Mouse (Mus musculus): ENCODE results near the gene Arl8a. TPM values are rescaled to one million over a fixed set of nuclear protein-coding genes. Genes with fewer than 3 reads are reported as not detected.

The Arl8a gene
- polyA plus RNA-seq (2012; rRNA removed), result 88.1 and 88.8 TPM in 2 replicates
- polyA plus RNA-seq (2014; fragmentation: Nextera tagmentation; extraction: Ambion mirVana), result 54.5 and 67.1 TPM in 2 replicates

DNA sequence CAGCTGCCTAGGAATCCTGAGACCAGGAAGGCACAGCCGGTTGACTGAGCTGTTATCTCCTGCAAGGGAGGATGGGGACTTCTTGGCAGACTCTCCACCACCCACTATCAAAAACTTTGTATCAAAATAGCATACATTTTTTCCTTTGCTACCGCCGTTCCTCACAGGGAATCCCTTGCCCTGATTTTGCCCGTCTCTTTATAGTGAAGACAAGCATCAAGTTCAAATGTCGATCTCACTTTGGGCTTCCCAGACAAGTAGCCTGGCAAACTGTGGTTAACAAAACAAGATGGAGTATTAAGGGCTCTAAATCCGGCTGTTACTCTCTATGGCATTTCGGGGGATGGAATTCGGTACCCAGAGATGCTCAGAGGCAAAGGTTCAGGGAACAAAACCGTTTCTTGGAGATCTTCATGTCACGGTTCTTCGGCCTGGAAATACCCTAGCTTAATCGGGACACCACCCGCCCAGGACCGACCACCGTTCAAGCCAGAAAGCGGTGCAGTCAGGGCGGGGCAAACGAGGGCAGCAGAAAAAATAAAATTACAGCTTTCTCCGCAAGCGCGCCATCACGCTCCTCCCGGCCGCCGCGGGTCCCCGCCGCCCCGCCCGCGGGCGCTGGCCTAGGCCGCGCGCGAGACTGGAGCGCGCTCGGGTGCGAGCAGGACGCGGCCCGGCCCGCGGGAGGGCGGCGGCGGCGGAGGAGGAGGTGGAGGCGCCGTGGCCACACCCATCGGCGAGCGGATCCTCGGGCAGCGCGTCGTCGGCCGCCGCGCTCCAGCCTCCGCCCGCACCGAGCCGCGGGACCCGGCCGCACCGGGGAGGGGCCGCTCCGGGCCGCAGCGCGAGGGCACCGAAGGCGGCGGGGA is at the start of gene Arl8a:
Gene Arl8a (plus strand): TSS at position 748 of the 869 bp plus-strand sequence.
- peak; percentile 81 for DNase-seq (ENCODE audit: low spot score)

DNA sequence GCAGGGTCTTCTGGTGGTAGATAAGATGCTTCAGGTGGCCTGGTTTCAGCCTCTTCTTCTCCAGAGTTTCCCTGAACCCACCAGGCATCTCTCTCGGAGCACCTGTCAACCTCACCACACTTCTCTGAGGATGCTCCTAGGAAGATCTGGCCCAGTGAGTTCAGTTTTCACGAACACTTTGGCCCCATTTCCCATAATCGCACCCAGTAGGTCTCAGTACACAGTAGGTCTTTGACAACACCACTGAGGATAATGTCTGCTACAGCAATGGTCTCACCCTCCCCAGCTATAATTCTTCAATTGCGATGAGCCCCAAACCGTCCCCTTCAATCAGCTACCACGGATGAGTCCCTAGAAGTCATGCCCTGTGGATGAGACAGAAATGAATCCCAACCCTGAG is 49.2 kb upstream of the Arl8a start:
- peaks cover 8% of the 10 kb centered on the region; the same call in 1 of the 2 replicates for H3K4me1 ChIP-seq (ENCODE audit: control insufficient read depth, insufficient read depth, low read length)
- TF ChIP-seq POLR2A (IDR thresholded peaks at IDR 0.05; ENCODE audit: borderline replicate concordance, extremely low read depth, insufficient read depth, insufficient read length), result no peak
- H3K9me3 ChIP-seq (ENCODE audit: control insufficient read depth, low read length), result no peaks in the 10 kb centered on the region
- peaks cover 10% of the 10 kb centered on the region; the same call in 1 of the 2 replicates for H3K27me3 ChIP-seq (ENCODE audit: control insufficient read depth, insufficient read depth, low read length)
- no peak for ATAC-seq (ENCODE audit: low FRiP score, low read depth)
- H3K9ac ChIP-seq (ENCODE audit: low read depth, low read length, severe bottlenecking), result no peak overlapping the region
- H3K4me3 ChIP-seq (replicated peaks; ENCODE audit: low read length), result no peak overlapping the region
- no peak for DNase-seq (ENCODE audit: low spot score)
- no peak overlapping the region for H3K4me2 ChIP-seq (replicated peaks; ENCODE audit: low read depth, low read length, severe bottlenecking)
- H3K36me3 ChIP-seq (ENCODE audit: control insufficient read depth, insufficient read depth, low read length), result no peaks in the 10 kb centered on the region
- H3K27ac ChIP-seq (replicated peaks; ENCODE audit: low read depth, low read length), result no peak overlapping the region
- 89% methylated on average over 6 of the region's 6 CpGs for WGBS

More for the DNA sequence above, at the start of gene Arl8a:
- Histone ChIP-seq H3K9me3 (ENCODE audit: control insufficient read depth, low read length) (no peaks in the 10 kb centered on the region), H3K36me3 (ENCODE audit: control insufficient read depth, insufficient read depth, low read length) (no peaks in the 10 kb centered on the region; the same call in 1 of the 2 replicates), H3K27me3 (ENCODE audit: control insufficient read depth, insufficient read depth, low read length) (peaks cover 3% of the 10 kb centered on the region; the same call in 1 of the 2 replicates), H3K9ac (ENCODE audit: low read depth, low read length, severe bottlenecking) (peak within 1 kb of the TSS; percentile 94), H3K4me3 (replicated peaks; ENCODE audit: low read length) (peak within 1 kb of the TSS; percentile 98), H3K4me1 (ENCODE audit: control insufficient read depth, insufficient read depth, low read length) (peaks cover 20% of the 10 kb centered on the region), H3K4me2 (replicated peaks; ENCODE audit: low read depth, low read length, severe bottlenecking) (peak within 1 kb of the TSS; percentile 90), H3K27ac (replicated peaks; ENCODE audit: low read depth, low read length) (peak within 1 kb of the TSS; percentile 90)
- TF ChIP-seq POLR2A (IDR thresholded peaks at IDR 0.05; ENCODE audit: borderline replicate concordance, extremely low read depth, insufficient read depth, insufficient read length), result peak; percentile 89; the same call in 1 of the 2 replicates
- peak; percentile 88 for ATAC-seq (ENCODE audit: low FRiP score, low read depth)
- under 1% methylated on average over 61 of the region's 78 CpGs for WGBS

DNA sequence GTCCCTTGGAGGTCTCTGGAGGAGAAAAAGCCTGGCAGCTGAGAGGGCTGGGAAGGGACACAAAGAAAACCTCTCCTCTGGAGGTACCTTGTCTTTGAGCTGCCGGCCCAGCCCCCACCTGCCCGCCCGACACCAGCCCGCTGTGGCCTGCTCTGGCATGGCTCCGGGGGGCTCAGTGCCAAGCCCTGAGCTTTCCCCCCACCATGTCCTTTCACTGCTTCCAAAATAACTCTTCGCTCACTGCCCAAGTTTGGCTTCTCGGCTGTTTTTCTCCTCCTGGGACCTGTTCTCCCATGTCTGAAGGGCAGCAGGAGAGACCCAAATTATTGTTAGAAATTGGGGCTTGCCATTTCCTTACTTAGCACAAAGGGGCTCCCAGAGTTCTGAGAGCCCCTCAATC is 48.2 kb upstream of the Arl8a start:
- no peak overlapping the region for H3K4me3 ChIP-seq (replicated peaks; ENCODE audit: low read length)
- no peaks in the 10 kb centered on the region for H3K36me3 ChIP-seq (ENCODE audit: control insufficient read depth, insufficient read depth, low read length)
- H3K4me2 ChIP-seq (replicated peaks; ENCODE audit: low read depth, low read length, severe bottlenecking), result no peak overlapping the region
- H3K27me3 ChIP-seq (ENCODE audit: control insufficient read depth, insufficient read depth, low read length), result peaks cover 13% of the 10 kb centered on the region; the same call in 1 of the 2 replicates
- H3K4me1 ChIP-seq (ENCODE audit: control insufficient read depth, insufficient read depth, low read length), result peaks cover 8% of the 10 kb centered on the region; the same call in 1 of the 2 replicates
- DNase-seq (ENCODE audit: low spot score) (no peak), ATAC-seq (ENCODE audit: low FRiP score, low read depth) (no peak)
- WGBS, result 84% methylated on average over 7 of the region's 7 CpGs
- no peak overlapping the region for H3K9ac ChIP-seq (ENCODE audit: low read depth, low read length, severe bottlenecking)
- no peak overlapping the region for H3K27ac ChIP-seq (replicated peaks; ENCODE audit: low read depth, low read length)
- no peaks in the 10 kb centered on the region for H3K9me3 ChIP-seq (ENCODE audit: control insufficient read depth, low read length)
- no peak for TF ChIP-seq POLR2A (IDR thresholded peaks at IDR 0.05; ENCODE audit: borderline replicate concordance, extremely low read depth, insufficient read depth, insufficient read length)

DNA sequence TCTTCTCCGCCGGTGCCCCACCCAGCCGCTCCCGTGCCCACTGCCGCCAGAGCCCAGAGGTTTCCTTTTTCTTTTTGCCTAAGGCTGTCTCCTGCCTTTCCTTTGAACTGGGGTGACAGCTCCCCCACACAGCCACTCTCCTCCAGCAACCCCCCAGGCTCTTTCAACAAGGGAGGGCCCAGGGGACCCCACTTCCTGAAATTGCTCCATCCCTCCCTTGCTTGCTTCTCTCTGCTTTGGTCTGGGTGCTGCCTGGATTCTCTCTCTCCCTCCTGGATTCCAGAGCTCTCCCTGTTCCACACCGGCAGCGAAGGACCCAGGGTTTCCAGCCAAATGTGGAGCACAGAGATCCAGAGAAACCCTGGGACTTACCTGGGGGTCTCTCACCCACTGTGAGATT is 46.2 kb upstream of the Arl8a start:
- peaks cover 5% of the 10 kb centered on the region; the same call in 1 of the 2 replicates for H3K4me1 ChIP-seq (ENCODE audit: control insufficient read depth, insufficient read depth, low read length)
- H3K27me3 ChIP-seq (ENCODE audit: control insufficient read depth, insufficient read depth, low read length), result peaks cover 33% of the 10 kb centered on the region
- H3K9ac ChIP-seq (ENCODE audit: low read depth, low read length, severe bottlenecking), result no peak overlapping the region
- H3K9me3 ChIP-seq (ENCODE audit: control insufficient read depth, low read length), result no peaks in the 10 kb centered on the region
- H3K4me2 ChIP-seq (replicated peaks; ENCODE audit: low read depth, low read length, severe bottlenecking), result no peak overlapping the region
- no peak overlapping the region for H3K27ac ChIP-seq (replicated peaks; ENCODE audit: low read depth, low read length)
- no peak for DNase-seq (ENCODE audit: low spot score)
- 59% methylated on average over 7 of the region's 7 CpGs for WGBS
- no peak overlapping the region for H3K4me3 ChIP-seq (replicated peaks; ENCODE audit: low read length)
- TF ChIP-seq POLR2A (IDR thresholded peaks at IDR 0.05; ENCODE audit: borderline replicate concordance, extremely low read depth, insufficient read depth, insufficient read length), result no peak
- no peak for ATAC-seq (ENCODE audit: low FRiP score, low read depth)
- H3K36me3 ChIP-seq (ENCODE audit: control insufficient read depth, insufficient read depth, low read length), result no peaks in the 10 kb centered on the region

DNA sequence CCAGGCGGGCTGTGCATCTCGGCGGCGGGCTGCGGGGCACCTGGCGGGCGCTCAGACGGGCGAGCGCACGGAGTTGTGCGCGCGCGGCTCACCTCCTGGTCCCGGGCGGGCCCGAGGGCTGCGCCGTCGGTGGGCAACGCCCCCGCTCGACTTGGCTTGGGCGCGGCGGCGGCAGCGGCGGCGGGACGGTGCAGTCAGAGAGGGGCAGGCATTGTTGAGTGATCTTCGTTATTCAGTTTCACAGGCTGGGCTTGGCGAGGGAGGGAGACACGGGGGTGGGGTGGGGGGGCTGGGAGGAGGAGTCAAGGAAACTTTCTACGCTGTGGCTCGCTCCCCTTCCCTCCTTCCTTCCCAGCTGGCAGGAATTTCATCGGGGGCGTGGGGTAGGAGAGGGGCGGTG is 41.5 kb upstream of the Arl8a start, which contains the start of gene Lgr6:
Gene Lgr6 (minus strand): TSS at position 153 of the 400 bp plus-strand sequence.
- Histone ChIP-seq H3K9me3 (ENCODE audit: control insufficient read depth, low read length) (no peaks in the 10 kb centered on the region), H3K27me3 (ENCODE audit: control insufficient read depth, insufficient read depth, low read length) (peaks cover 37% of the 10 kb centered on the region), H3K9ac (ENCODE audit: low read depth, low read length, severe bottlenecking) (peak within 1 kb of the TSS; percentile 49), H3K4me1 (ENCODE audit: control insufficient read depth, insufficient read depth, low read length) (peaks cover 3% of the 10 kb centered on the region; the same call in 1 of the 2 replicates), H3K36me3 (ENCODE audit: control insufficient read depth, insufficient read depth, low read length) (no peaks in the 10 kb centered on the region), H3K4me2 (replicated peaks; ENCODE audit: low read depth, low read length, severe bottlenecking) (peak within 1 kb of the TSS; percentile 67), H3K4me3 (replicated peaks; ENCODE audit: low read length) (peak within 1 kb of the TSS; percentile 44), H3K27ac (replicated peaks; ENCODE audit: low read depth, low read length) (no peak within 1 kb of the TSS)
- ATAC-seq (ENCODE audit: low FRiP score, low read depth) (peak; percentile 35), DNase-seq (ENCODE audit: low spot score) (peak; percentile 17)
- TF ChIP-seq POLR2A (IDR thresholded peaks at IDR 0.05; ENCODE audit: borderline replicate concordance, extremely low read depth, insufficient read depth, insufficient read length), result no peak
- WGBS, result under 1% methylated on average over 23 of the region's 40 CpGs

All from limb, embryonic 14.5 days (tissue).